10 mouse cellular contexts compared by ENCODE assay signal in the genomic region with DNA sequence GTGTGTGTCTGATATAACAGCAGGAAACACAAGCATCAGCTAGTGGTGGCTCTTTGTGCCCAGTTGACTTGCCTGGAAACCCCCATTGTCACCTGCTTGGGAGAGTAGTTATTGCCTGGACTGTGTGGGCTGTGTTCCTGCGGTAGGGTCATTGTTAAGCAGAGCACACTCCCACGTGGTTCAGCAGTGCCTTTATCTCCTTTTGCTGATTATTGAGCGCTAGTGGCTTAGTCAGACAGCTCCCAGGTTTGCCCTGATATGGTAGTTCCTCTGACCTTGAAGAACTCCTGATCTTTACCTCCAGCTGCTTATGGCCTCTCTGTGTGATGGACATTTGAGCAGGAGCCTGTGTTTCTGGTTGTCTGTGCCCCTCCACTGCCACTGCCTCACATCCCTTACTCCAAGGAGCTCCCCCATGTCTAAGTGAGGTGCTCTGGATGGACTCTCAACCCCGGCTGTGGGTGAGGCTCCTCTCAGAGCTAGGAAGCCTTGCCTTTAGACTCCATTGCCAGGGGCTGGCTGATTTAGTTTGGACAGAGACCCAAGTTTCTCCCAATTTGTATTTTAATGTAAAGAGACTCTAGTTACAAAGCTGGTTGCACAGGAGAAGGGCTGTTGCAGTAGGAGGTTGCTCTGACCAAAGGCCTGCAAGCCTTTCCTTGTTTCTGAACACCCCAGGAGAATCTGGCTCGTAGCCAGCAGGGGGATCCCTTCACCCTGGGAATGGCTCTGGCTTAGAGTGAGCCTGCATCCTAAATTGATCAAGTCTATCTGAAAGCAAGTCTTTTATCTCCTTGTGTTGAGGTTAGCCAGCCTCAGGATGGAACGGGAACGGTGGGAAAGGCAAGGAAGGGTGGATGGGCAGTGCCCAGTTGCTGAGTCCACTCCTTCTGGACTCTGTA. TPM values are rescaled to one million over a fixed set of nuclear protein-coding genes. Genes with fewer than 3 reads are reported as not detected.
DNase-seq lines count a peak whose midpoint lies in the region; ATAC-seq and TF ChIP-seq lines count a peak whose summit lies in the region.
"Had no signal": no experiment of that assay in that cellular context is flagged by ENCODE, and none has a peak within 500 bp of the region (broad histone marks: within the 10 kb centered on the region; RNA-seq: fewer than 3 reads in every experiment).

No protein-coding gene starts in this region.

- no peak overlapping the region for H3K27ac ChIP-seq in kidney, adult 2 months (ENCODE audit: insufficient read depth, low read depth, low read length)
- no peak overlapping the region for H3K27ac ChIP-seq in kidney, embryonic 15.5 days
- H3K27ac ChIP-seq in neural tube, embryonic 11.5 days (ENCODE audit: low read depth, low read length), result no peak overlapping the region
- H3K27ac ChIP-seq: embryonic facial prominence, embryonic 12.5 days had no signal

- no peak overlapping the region for H3K4me3 ChIP-seq in kidney, adult 2 months (ENCODE audit: insufficient read depth, low read depth, low read length)
- no peak overlapping the region for H3K4me3 ChIP-seq in kidney, embryonic 15.5 days (replicated peaks)
- H3K4me3 ChIP-seq in neural tube, embryonic 11.5 days (ENCODE audit: low read depth, low read length), result no peak overlapping the region
- H3K4me3 ChIP-seq: embryonic facial prominence, embryonic 12.5 days; megakaryocyte, embryonic 14.5 days had no signal

- intact Hi-C loops in left cerebral cortex, postnatal 14 days (cut with DNase I), result no loop called here
- intact Hi-C loops in left cerebral cortex, postnatal 36 days (cut with DNase I), result no loop called here

- peaks cover 6% of the 10 kb centered on the region; the same call in 1 of the 2 replicates for H3K4me1 ChIP-seq in kidney, adult 2 months (ENCODE audit: control insufficient read depth, insufficient read depth, low read length)
- no peaks in the 10 kb centered on the region for H3K4me1 ChIP-seq in kidney, embryonic 15.5 days
- no peaks in the 10 kb centered on the region for H3K4me1 ChIP-seq in neural tube, embryonic 11.5 days (ENCODE audit: control insufficient read depth, insufficient read depth, low read length)
- H3K4me1 ChIP-seq: embryonic facial prominence, embryonic 12.5 days had no signal

- DNase-seq in kidney, adult 2 months, result peak; percentile 46
- peak; percentile 53 for DNase-seq in brain, embryonic 14.5 days (ENCODE audit: low read depth)
- peak; percentile 40 to 44 for DNase-seq in kidney, postnatal 36 days
- DNase-seq in neural tube, embryonic 11.5 days (ENCODE audit: low spot score), result peak; percentile 44
- no peak for DNase-seq in gastrocnemius, adult 8-10 months (ENCODE audit: low spot score in 2 of 2)
- DNase-seq in left cerebral cortex, postnatal 14 days (ENCODE audit: low spot score in 2 of 2), result no peak
- DNase-seq in left cerebral cortex, postnatal 36 days (ENCODE audit: low spot score in 2 of 2), result no peak

- H3K9me3 ChIP-seq in kidney, embryonic 15.5 days (replicated peaks), result no peaks in the 10 kb centered on the region
- H3K9me3 ChIP-seq in neural tube, embryonic 11.5 days (ENCODE audit: control insufficient read depth, low read length), result no peaks in the 10 kb centered on the region
- H3K9me3 ChIP-seq: embryonic facial prominence, embryonic 12.5 days; megakaryocyte, embryonic 14.5 days had no signal

- no peak overlapping the region for H3K9ac ChIP-seq in kidney, embryonic 15.5 days
- no peak overlapping the region for H3K9ac ChIP-seq in neural tube, embryonic 11.5 days (ENCODE audit: low read length)
- H3K9ac ChIP-seq: embryonic facial prominence, embryonic 12.5 days had no signal

- H3K36me3 ChIP-seq in kidney, adult 2 months (ENCODE audit: control insufficient read depth, insufficient read depth, low read length), result no peaks in the 10 kb centered on the region; the same call in 1 of the 2 replicates
- H3K36me3 ChIP-seq in kidney, embryonic 15.5 days, result peaks cover 24% of the 10 kb centered on the region
- no peaks in the 10 kb centered on the region; the same call in 1 of the 2 replicates for H3K36me3 ChIP-seq in neural tube, embryonic 11.5 days (ENCODE audit: control insufficient read depth, insufficient read depth, low read length)

- no peaks in the 10 kb centered on the region for H3K27me3 ChIP-seq in kidney, adult 2 months (replicated peaks; ENCODE audit: control insufficient read depth, insufficient read depth, low read length)
- H3K27me3 ChIP-seq in kidney, embryonic 15.5 days, result no peaks in the 10 kb centered on the region
- H3K27me3 ChIP-seq in neural tube, embryonic 11.5 days (ENCODE audit: control insufficient read depth, insufficient read depth, low read length), result no peaks in the 10 kb centered on the region
- H3K27me3 ChIP-seq: embryonic facial prominence, embryonic 12.5 days; megakaryocyte, embryonic 14.5 days had no signal

- WGBS in kidney, adult 2 months, result 49% methylated on average over 7 of the region's 7 CpGs
- WGBS in kidney, embryonic 15.5 days, result 54% methylated on average over 7 of the region's 7 CpGs
- WGBS in neural tube, embryonic 11.5 days, result 63% methylated on average over 7 of the region's 7 CpGs

- no peak for TF ChIP-seq POLR2A in kidney, adult 2 months (IDR thresholded peaks at IDR 0.05; ENCODE audit: low read depth, low read length)
- TF ChIP-seq POLR2A in brain, embryonic 14.5 days (IDR thresholded peaks at IDR 0.05; ENCODE audit: borderline replicate concordance, extremely low read depth, insufficient read depth, insufficient read length, poor library complexity, severe bottlenecking), result no peak

- no peak overlapping the region for H3K4me2 ChIP-seq in kidney, embryonic 15.5 days
- no peak overlapping the region for H3K4me2 ChIP-seq in neural tube, embryonic 11.5 days (ENCODE audit: low read depth)
- H3K4me2 ChIP-seq: embryonic facial prominence, embryonic 12.5 days had no signal

- no peak for ATAC-seq in kidney, embryonic 15.5 days (replicated peaks; ENCODE audit: low FRiP score)
- ATAC-seq in neural tube, embryonic 11.5 days (ENCODE audit: insufficient read depth, low FRiP score, low TSS enrichment), result no peak

- TF ChIP-seq CTCF in kidney, adult 2 months (conservative IDR thresholded peaks at IDR 0.05; ENCODE audit: insufficient read depth, insufficient read length, low read depth, low read length), result no peak
- peak; percentile 43; the same call in 1 of the 2 replicates for TF ChIP-seq CTCF in brain, embryonic 14.5 days (IDR thresholded peaks at IDR 0.05; ENCODE audit: borderline replicate concordance, extremely low read depth, insufficient read depth, insufficient read length)

RNA-seq across cellular contexts. Expression of a gene that starts 12.6 kb away (rescaled TPM):
- polyA plus RNA-seq in kidney, adult 2 months (2012; rRNA removed), result 30.5 and 38.6 TPM in 2 replicates
- polyA plus RNA-seq in kidney, embryonic 15.5 days (2015; fragmentation: Nextera tagmentation; extraction: Ambion mirVana), result 43.9 and 46.2 TPM in 2 replicates
- 61.4 and 68.6 TPM in 2 replicates for polyA plus RNA-seq in brain, embryonic 14.5 days (2012; rRNA removed)
- 48.4 and 49.0 TPM in 2 replicates for polyA plus RNA-seq in neural tube, embryonic 11.5 days (2014; fragmentation: Nextera tagmentation; extraction: Ambion mirVana)
- total RNA-seq in gastrocnemius, adult 8-10 months (2022), result 10 to 100 TPM; 24.3 to 33.7 (median 26.4) TPM
- 10 to 100 TPM; 37.4 to 39.6 TPM for total RNA-seq in left cerebral cortex, postnatal 14 days (2021)
- total RNA-seq in left cerebral cortex, postnatal 36 days (2021), result 10 to 100 TPM; 37.8 to 52.2 TPM

RNA-seq across cellular contexts. Expression of a gene that starts 30.3 kb away (rescaled TPM):
- 9.8 and 11.4 TPM in 2 replicates for polyA plus RNA-seq in kidney, adult 2 months (2012; rRNA removed)
- 75.7 and 77.7 TPM in 2 replicates for polyA plus RNA-seq in kidney, embryonic 15.5 days (2015; fragmentation: Nextera tagmentation; extraction: Ambion mirVana)
- polyA plus RNA-seq in brain, embryonic 14.5 days (2012; rRNA removed), result 36.6 and 39.7 TPM in 2 replicates
- 54.7 and 64.5 TPM in 2 replicates for polyA plus RNA-seq in neural tube, embryonic 11.5 days (2014; fragmentation: Nextera tagmentation; extraction: Ambion mirVana)
- 10 to 100 TPM in 1 of 4 experiments, 1 to 10 TPM in 3; 7.0 to 10.4 (median 8.0) TPM for total RNA-seq in gastrocnemius, adult 8-10 months (2022)
- total RNA-seq in left cerebral cortex, postnatal 14 days (2021), result 10 to 100 TPM; 21.4 to 24.5 TPM
- 10 to 100 TPM; 19.8 to 23.9 TPM for total RNA-seq in left cerebral cortex, postnatal 36 days (2021)

Comparison
In these comparisons a context has a peak if more than half of its experiments do, and no peak if none do; other contexts are left out.
1. DNase-seq: peak in kidney, adult 2 months (single experiment), brain, embryonic 14.5 days (single experiment), kidney, postnatal 36 days (2 of 2) and neural tube, embryonic 11.5 days (single experiment); none in gastrocnemius, adult 8-10 months (0 of 2), left cerebral cortex, postnatal 14 days (0 of 2) and left cerebral cortex, postnatal 36 days (0 of 2).